Mouse (Mus musculus) heart, embryonic 16.5 days (tissue): ENCODE results near the gene Stk38l. TPM values are rescaled to one million over a fixed set of nuclear protein-coding genes. Genes with fewer than 3 reads are reported as not detected.
"Not testable (repeated sequence)": the region's sequence is repeated elsewhere in the genome, so short reads cannot be mapped to it uniquely, and the experiment has no call there.

Experiments
- ATAC-seq: fragments of 200-750 bp; cut with Nextera tagmentation; replicated peaks from 2 replicates; pipeline ENCODE4 v1.8.0; 2017; ENCODE audit warnings: moderate number of reproducible peaks; ENCODE audit not compliant: insufficient read depth, low FRiP score; ENCODE audit errors: extremely low read depth
- H3K27ac ChIP-seq: fragments of 300-500 bp; sonication (generic); 2 replicates; pipeline ENCODE4 v1.5.1; 2014; ENCODE audit warnings: mild to moderate bottlenecking, low read length, control low read depth, moderate library complexity
- H3K27me3 ChIP-seq: fragments of 300-500 bp; sonication (generic); 2 replicates; pipeline ENCODE4 v1.6.1; 2014; ENCODE audit warnings: low read length, mixed read lengths; ENCODE audit not compliant: control insufficient read depth, insufficient read depth
- H3K36me3 ChIP-seq: fragments of 300-500 bp; sonication (generic); 2 replicates; pipeline ENCODE4 v1.6.1; 2014; ENCODE audit not compliant: control insufficient read depth, insufficient read depth
- H3K4me1 ChIP-seq: fragments of 300-500 bp; sonication (generic); 2 replicates; pipeline ENCODE4 v1.6.1; 2014; ENCODE audit warnings: low read length, mixed read lengths; ENCODE audit not compliant: control insufficient read depth, insufficient read depth
- H3K4me2 ChIP-seq: fragments of 300-500 bp; sonication (generic); 2 replicates; pipeline ENCODE4 v1.6.1; 2014; ENCODE audit warnings: low read depth, mild to moderate bottlenecking, control low read depth, low read length
- H3K4me3 ChIP-seq: fragments of 300-500 bp; sonication (generic); 2 replicates; pipeline ENCODE4 v1.5.1; 2014; ENCODE audit warnings: mild to moderate bottlenecking, control low read depth, low read length
- H3K9ac ChIP-seq: fragments of 300-500 bp; sonication (generic); 2 replicates; pipeline ENCODE4 v1.6.1; 2014; ENCODE audit warnings: low read length, control low read depth
- H3K9me3 ChIP-seq: fragments of 300-500 bp; sonication (generic); replicated peaks from 2 replicates; pipeline ENCODE4 v1.6.1; 2016; ENCODE audit warnings: low read length; ENCODE audit not compliant: control insufficient read depth
- WGBS: fragments of 180-500 bp; shearing (Covaris S2); extraction: QIAGEN DNeasy Blood & Tissue Kit; methylation state at CpG from one replicate; pipeline ENCODE4 v1.1.7; 2014; 5-methylcytosine and 5-hydroxymethylcytosine counted together
- polyA plus RNA-seq: library from polyadenylated mRNA; unstranded; fragments of >200 nt; fragmentation: Nextera tagmentation; extraction: Ambion mirVana; gene quantifications from 2 replicates; pipeline ENCODE4 v1.2.1, GENCODE M21; 2015

The Stk38l gene
- polyA plus RNA-seq, 1 experiment from 2014 or later = 28.9 TPM

GRCm38 (mm10) chr6:146731031-146731430 is 6.2 kb downstream of the Stk38l start:
- peaks cover 37% of the 10 kb centered on the region for H3K4me1 ChIP-seq
- ATAC-seq = no peak

GRCm38 (mm10) chr6:146731692-146732091 is 6.9 kb downstream of the Stk38l start:
- H3K4me1 ChIP-seq = peaks cover 37% of the 10 kb centered on the region
- 39% methylated on average over 2 of the region's 2 CpGs for WGBS
- H3K4me3 ChIP-seq = no peak overlapping the region
- no peak for ATAC-seq
- H3K9ac ChIP-seq = no peak overlapping the region
- no peak overlapping the region for H3K4me2 ChIP-seq
- no peaks in the 10 kb centered on the region for H3K9me3 ChIP-seq
- no peaks in the 10 kb centered on the region for H3K27me3 ChIP-seq
- H3K36me3 ChIP-seq = no peaks in the 10 kb centered on the region
- H3K27ac ChIP-seq = peak overlapping the region; percentile 63

More at GRCm38 (mm10) chr6:146731031-146731430, 6.2 kb downstream of the Stk38l start:
- Histone ChIP-seq H3K27me3 (no peaks in the 10 kb centered on the region), H3K9me3 (no peaks in the 10 kb centered on the region), H3K9ac (no peak overlapping the region), H3K36me3 (no peaks in the 10 kb centered on the region), H3K4me3 (no peak overlapping the region), H3K27ac (no peak overlapping the region), H3K4me2 (no peak overlapping the region)
- WGBS = 65% methylated on average over 1 of the region's 1 CpGs

GRCm38 (mm10) chr6:146732232-146732631 is 7.4 kb downstream of the Stk38l start:
- 51% methylated on average over 3 of the region's 3 CpGs for WGBS
- Histone ChIP-seq H3K27me3 (no peaks in the 10 kb centered on the region), H3K9ac (no peak overlapping the region), H3K36me3 (no peaks in the 10 kb centered on the region), H3K4me3 (no peak overlapping the region), H3K9me3 (no peaks in the 10 kb centered on the region), H3K27ac (peak overlapping the region; percentile 63), H3K4me1 (peaks cover 38% of the 10 kb centered on the region), H3K4me2 (no peak overlapping the region)
- no peak for ATAC-seq

GRCm38 (mm10) chr6:146732676-146733075 is 7.9 kb downstream of the Stk38l start:
- 13% methylated on average over 1 of the region's 1 CpGs for WGBS
- no peaks in the 10 kb centered on the region for H3K9me3 ChIP-seq
- ATAC-seq = peak; percentile 69
- H3K36me3 ChIP-seq = no peaks in the 10 kb centered on the region
- no peak overlapping the region for H3K4me3 ChIP-seq
- H3K4me1 ChIP-seq = peaks cover 40% of the 10 kb centered on the region
- peak overlapping the region; percentile 63 for H3K27ac ChIP-seq
- H3K4me2 ChIP-seq = no peak overlapping the region
- no peak overlapping the region for H3K9ac ChIP-seq
- no peaks in the 10 kb centered on the region for H3K27me3 ChIP-seq

GRCm38 (mm10) chr6:146733554-146733953 is 8.8 kb downstream of the Stk38l start:
- no peaks in the 10 kb centered on the region for H3K27me3 ChIP-seq
- H3K9ac ChIP-seq = no peak overlapping the region
- H3K4me2 ChIP-seq = no peak overlapping the region
- WGBS = 67% methylated on average over 1 of the region's 1 CpGs
- H3K9me3 ChIP-seq = no peaks in the 10 kb centered on the region
- H3K36me3 ChIP-seq = no peaks in the 10 kb centered on the region
- H3K4me3 ChIP-seq = no peak overlapping the region
- H3K4me1 ChIP-seq = peaks cover 47% of the 10 kb centered on the region
- H3K27ac ChIP-seq = peak overlapping the region; percentile 34
- no peak for ATAC-seq

- H3K9ac ChIP-seq = no peak overlapping the region
- H3K4me2 ChIP-seq = no peak overlapping the region
- peaks cover 42% of the 10 kb centered on the region for H3K4me1 ChIP-seq
- no peak overlapping the region for H3K4me3 ChIP-seq
- no peaks in the 10 kb centered on the region for H3K9me3 ChIP-seq
- WGBS = 44% methylated on average over 1 of the region's 1 CpGs
- peak; percentile 73 for ATAC-seq
- no peaks in the 10 kb centered on the region for H3K27me3 ChIP-seq
- H3K36me3 ChIP-seq = no peaks in the 10 kb centered on the region
- peak overlapping the region; percentile 81 for H3K27ac ChIP-seq
These were observed 14.1 kb downstream of the Stk38l start for GRCm38 (mm10) chr6:146738889-146739288.

GRCm38 (mm10) chr6:146740724-146741123 is 15.9 kb downstream of the Stk38l start:
- H3K36me3 ChIP-seq = no peaks in the 10 kb centered on the region

GRCm38 (mm10) chr6:146741986-146742635 is 17.3 kb downstream of the Stk38l start:
- 68% methylated on average over 5 of the region's 5 CpGs for WGBS
- Histone ChIP-seq H3K4me3 (no peak overlapping the region), H3K4me1 (peaks cover 35% of the 10 kb centered on the region), H3K4me2 (no peak overlapping the region), H3K27me3 (no peaks in the 10 kb centered on the region), H3K27ac (no peak overlapping the region), H3K9ac (no peak overlapping the region), H3K36me3 (no peaks in the 10 kb centered on the region), H3K9me3 (no peaks in the 10 kb centered on the region)
- no peak for ATAC-seq

More at GRCm38 (mm10) chr6:146740724-146741123, 15.9 kb downstream of the Stk38l start:
- Histone ChIP-seq H3K9me3 (no peaks in the 10 kb centered on the region), H3K27me3 (no peaks in the 10 kb centered on the region), H3K4me3 (no peak overlapping the region), H3K27ac (no peak overlapping the region), H3K4me1 (peaks cover 39% of the 10 kb centered on the region), H3K9ac (no peak overlapping the region), H3K4me2 (no peak overlapping the region)
- ATAC-seq = no peak

- ATAC-seq = not testable (repeated sequence)
These were observed 19.5 kb downstream of the Stk38l start for GRCm38 (mm10) chr6:146744266-146744665.

More at GRCm38 (mm10) chr6:146744266-146744665, 19.5 kb downstream of the Stk38l start:
- not testable (repeated sequence) for H3K4me2 ChIP-seq, H3K9ac ChIP-seq, H3K9me3 ChIP-seq, H3K27ac ChIP-seq, H3K4me3 ChIP-seq, H3K36me3 ChIP-seq, H3K27me3 ChIP-seq
- H3K4me1 ChIP-seq = peaks cover 31% of the 10 kb centered on the region
- WGBS = 93% methylated on average over 7 of the region's 7 CpGs
